Mouse (Mus musculus) C2C12 (cell line): Measurements from ENCODE around the gene Pecr.

Experiments
- CTCF ChIP-seq: IDR thresholded peaks from one replicate; pipeline ENCODE4 v1.5.1; 2011; ENCODE audit not compliant: control insufficient read depth, insufficient read depth, insufficient read length
- FOSL1 ChIP-seq: IDR thresholded peaks from one replicate; pipeline ENCODE4 v1.8.0; 2011; ENCODE audit warnings: mild to moderate bottlenecking, low read length; ENCODE audit not compliant: poor library complexity, insufficient read depth, severe bottlenecking
- MAX ChIP-seq: IDR thresholded peaks from one replicate; pipeline ENCODE4 v1.6.1; 2011; ENCODE audit warnings: mild to moderate bottlenecking, control low read depth
- USF1 ChIP-seq: IDR thresholded peaks from one replicate; pipeline ENCODE4 v1.6.1; 2011; ENCODE audit warnings: low read depth, mild to moderate bottlenecking, control low read depth, moderate library complexity

- TF ChIP-seq MAX (no peak), CTCF (no peak), USF1 (no peak), FOSL1 (no peak)
Observed at GRCm38 (mm10) chr1:72293869-72294663, 10.0 kb upstream of the Pecr start.
